Mouse (Mus musculus): ENCODE measurements around the gene Zdhhc11. TPM values are rescaled to one million over a fixed set of nuclear protein-coding genes. Genes with fewer than 3 reads are reported as not detected.

The Zdhhc11 gene
- not detected in 2 replicates for total RNA-seq (2012; rRNA removed)

DNA sequence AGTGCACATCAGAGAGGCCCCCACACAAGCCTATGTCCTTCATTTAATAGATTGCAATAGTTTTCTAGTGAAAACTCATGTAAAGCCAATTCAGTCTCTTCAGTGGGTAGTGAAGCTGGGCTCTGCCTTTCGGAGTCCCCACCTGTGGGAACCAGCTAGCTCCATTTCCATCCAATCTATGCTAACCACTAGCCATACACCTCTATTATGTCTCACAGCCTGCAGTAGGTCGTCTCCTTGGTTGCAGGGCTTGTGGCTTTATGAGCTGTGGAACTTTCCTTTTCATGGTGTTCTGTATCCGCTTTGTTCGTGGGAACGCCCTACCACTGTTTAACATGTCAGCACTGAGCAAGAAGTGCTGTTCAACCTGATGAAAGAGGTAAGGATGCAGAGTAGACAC, at the start of gene Zdhhc11:
TSS of gene Zdhhc11 (plus strand) at position 301 of the 400 bp plus-strand sequence.
- H3K4me3 ChIP-seq (ENCODE audit: insufficient read depth in 1 of 2, low read depth in 1 of 2, low read length in 2 of 2, poor library complexity in 1 of 2, severe bottlenecking in 1 of 2): no peak within 1 kb of the TSS
- DNase-seq (ENCODE audit: low read depth, low spot score): no peak
- in situ Hi-C loops (cut with MboI; ENCODE audit: low sequenced_read_pairs in 2 of 2, unreplicated experiment in 2 of 2): no loop called here
- no peak within 1 kb of the TSS for H3K9ac ChIP-seq (ENCODE audit: insufficient read depth, low read depth, low read length, poor library complexity, severe bottlenecking)
- H3K36me3 ChIP-seq (ENCODE audit: control insufficient read depth, insufficient read depth, low read length, poor library complexity, severe bottlenecking): peaks cover 5% of the 10 kb centered on the region; the same call in 1 of the 2 replicates
- H3K9me3 ChIP-seq (ENCODE audit: control insufficient read depth, insufficient read depth, low read depth, low read length): no peaks in the 10 kb centered on the region
- no peaks in the 10 kb centered on the region for H3K4me1 ChIP-seq (ENCODE audit: control insufficient read depth in 2 of 2, insufficient read depth in 2 of 2, low read length in 2 of 2, poor library complexity in 1 of 2)
- TF ChIP-seq ZNF384 (IDR thresholded peaks at IDR 0.05; ENCODE audit: low read depth, low read length) (no peak), CHD2 (IDR thresholded peaks at IDR 0.05; ENCODE audit: low read depth, low read length) (no peak), HCFC1 (IDR thresholded peaks at IDR 0.05; ENCODE audit: borderline replicate concordance, insufficient read depth, low read length) (no peak), MAFK (IDR thresholded peaks at IDR 0.05; ENCODE audit: insufficient read depth, low read depth, low read length) (no peak), ZC3H11A (IDR thresholded peaks at IDR 0.05; ENCODE audit: borderline replicate concordance, low read depth, low read length) (no peak)
- no peak within 1 kb of the TSS for H3K27ac ChIP-seq (ENCODE audit: insufficient read depth, low read depth, low read length, poor library complexity, severe bottlenecking)

DNA sequence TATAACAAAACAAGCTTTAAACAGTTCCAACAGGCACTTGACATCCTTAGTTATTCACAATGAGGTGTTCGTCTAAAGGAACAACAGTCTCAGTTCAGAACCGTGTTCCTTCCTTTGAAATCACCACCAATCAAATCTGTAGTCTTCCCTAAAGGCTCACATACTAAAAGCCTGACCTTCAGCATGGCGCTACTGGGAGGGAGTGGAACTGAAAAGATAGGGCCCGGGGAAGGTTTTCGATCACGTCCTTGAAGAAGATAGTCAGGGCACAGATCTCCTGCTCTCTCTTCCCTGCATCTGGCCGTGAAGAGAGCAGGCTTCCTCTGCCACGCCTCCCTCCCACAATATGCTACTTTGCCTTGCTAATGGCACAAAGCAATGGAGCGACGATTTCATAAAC, 31.4 kb upstream of the Zdhhc11 start:
- Histone ChIP-seq H3K4me1 (ENCODE audit: control insufficient read depth in 2 of 2, insufficient read depth in 2 of 2, low read length in 2 of 2, poor library complexity in 1 of 2) (peaks cover 0 to 3% of the 10 kb centered on the region in 2 experiments; a peak in 1 of 4 replicates), H3K4me3 (ENCODE audit: insufficient read depth in 1 of 2, low read depth in 1 of 2, low read length in 2 of 2, poor library complexity in 1 of 2, severe bottlenecking in 1 of 2) (no peak overlapping the region), H3K27ac (ENCODE audit: insufficient read depth, low read depth, low read length, poor library complexity, severe bottlenecking) (no peak overlapping the region), H3K9me3 (ENCODE audit: control insufficient read depth, insufficient read depth, low read depth, low read length) (no peaks in the 10 kb centered on the region), H3K36me3 (ENCODE audit: control insufficient read depth, insufficient read depth, low read length, poor library complexity, severe bottlenecking) (peaks cover 30% of the 10 kb centered on the region), H3K9ac (ENCODE audit: insufficient read depth, low read depth, low read length, poor library complexity, severe bottlenecking) (no peak overlapping the region)
- no peak for TF ChIP-seq CHD2 (IDR thresholded peaks at IDR 0.05; ENCODE audit: low read depth, low read length)
- TF ChIP-seq ZNF384 (IDR thresholded peaks at IDR 0.05; ENCODE audit: low read depth, low read length): no peak
- no peak for TF ChIP-seq MAFK (IDR thresholded peaks at IDR 0.05; ENCODE audit: insufficient read depth, low read depth, low read length)
- no peak for TF ChIP-seq HCFC1 (IDR thresholded peaks at IDR 0.05; ENCODE audit: borderline replicate concordance, insufficient read depth, low read length)
- DNase-seq (ENCODE audit: low read depth, low spot score): no peak
- in situ Hi-C loops (cut with MboI; ENCODE audit: low sequenced_read_pairs in 2 of 2, unreplicated experiment in 2 of 2): no loop called here

DNA sequence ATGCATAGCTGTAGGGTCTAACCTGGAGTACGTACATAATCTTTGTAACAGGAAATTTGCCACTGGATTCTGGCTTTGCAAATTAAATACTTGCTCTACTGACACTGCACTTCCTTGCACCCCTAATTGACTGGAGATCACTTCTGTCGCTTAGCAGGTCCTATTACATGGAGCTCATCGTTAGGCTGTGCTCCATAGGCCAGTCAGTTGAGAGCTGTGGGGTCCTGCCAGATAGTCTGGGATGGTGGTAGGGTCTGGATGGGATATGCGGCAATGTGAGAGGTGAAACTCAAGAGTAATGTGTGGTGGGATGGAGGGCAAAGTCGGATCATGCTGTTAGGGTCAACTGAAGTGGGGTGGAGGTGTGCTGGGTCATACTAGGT, 26.7 kb upstream of the Zdhhc11 start:
- Histone ChIP-seq H3K9me3 (ENCODE audit: control insufficient read depth, insufficient read depth, low read depth, low read length) (no peaks in the 10 kb centered on the region), H3K9ac (ENCODE audit: insufficient read depth, low read depth, low read length, poor library complexity, severe bottlenecking) (peak overlapping the region; percentile 93), H3K36me3 (ENCODE audit: control insufficient read depth, insufficient read depth, low read length, poor library complexity, severe bottlenecking) (peaks cover 12% of the 10 kb centered on the region), H3K27ac (ENCODE audit: insufficient read depth, low read depth, low read length, poor library complexity, severe bottlenecking) (peak overlapping the region; percentile 42), H3K4me3 (ENCODE audit: insufficient read depth in 1 of 2, low read depth in 1 of 2, low read length in 2 of 2, poor library complexity in 1 of 2, severe bottlenecking in 1 of 2) (peak overlapping the region; percentile 76 to 100), H3K4me1 (ENCODE audit: control insufficient read depth in 2 of 2, insufficient read depth in 2 of 2, low read length in 2 of 2, poor library complexity in 1 of 2) (peaks cover 0 to 10% of the 10 kb centered on the region in 2 experiments; a peak in 2 of 4 replicates)
- no peak for DNase-seq (ENCODE audit: low read depth, low spot score)
- TF ChIP-seq HCFC1 (IDR thresholded peaks at IDR 0.05; ENCODE audit: borderline replicate concordance, insufficient read depth, low read length) (no peak), ZNF384 (IDR thresholded peaks at IDR 0.05; ENCODE audit: low read depth, low read length) (no peak), CHD2 (IDR thresholded peaks at IDR 0.05; ENCODE audit: low read depth, low read length) (no peak), ZC3H11A (IDR thresholded peaks at IDR 0.05; ENCODE audit: borderline replicate concordance, low read depth, low read length) (no peak), MAFK (IDR thresholded peaks at IDR 0.05; ENCODE audit: insufficient read depth, low read depth, low read length) (no peak)
- in situ Hi-C loops (cut with MboI; ENCODE audit: low sequenced_read_pairs in 2 of 2, unreplicated experiment in 2 of 2): no loop called here

DNA sequence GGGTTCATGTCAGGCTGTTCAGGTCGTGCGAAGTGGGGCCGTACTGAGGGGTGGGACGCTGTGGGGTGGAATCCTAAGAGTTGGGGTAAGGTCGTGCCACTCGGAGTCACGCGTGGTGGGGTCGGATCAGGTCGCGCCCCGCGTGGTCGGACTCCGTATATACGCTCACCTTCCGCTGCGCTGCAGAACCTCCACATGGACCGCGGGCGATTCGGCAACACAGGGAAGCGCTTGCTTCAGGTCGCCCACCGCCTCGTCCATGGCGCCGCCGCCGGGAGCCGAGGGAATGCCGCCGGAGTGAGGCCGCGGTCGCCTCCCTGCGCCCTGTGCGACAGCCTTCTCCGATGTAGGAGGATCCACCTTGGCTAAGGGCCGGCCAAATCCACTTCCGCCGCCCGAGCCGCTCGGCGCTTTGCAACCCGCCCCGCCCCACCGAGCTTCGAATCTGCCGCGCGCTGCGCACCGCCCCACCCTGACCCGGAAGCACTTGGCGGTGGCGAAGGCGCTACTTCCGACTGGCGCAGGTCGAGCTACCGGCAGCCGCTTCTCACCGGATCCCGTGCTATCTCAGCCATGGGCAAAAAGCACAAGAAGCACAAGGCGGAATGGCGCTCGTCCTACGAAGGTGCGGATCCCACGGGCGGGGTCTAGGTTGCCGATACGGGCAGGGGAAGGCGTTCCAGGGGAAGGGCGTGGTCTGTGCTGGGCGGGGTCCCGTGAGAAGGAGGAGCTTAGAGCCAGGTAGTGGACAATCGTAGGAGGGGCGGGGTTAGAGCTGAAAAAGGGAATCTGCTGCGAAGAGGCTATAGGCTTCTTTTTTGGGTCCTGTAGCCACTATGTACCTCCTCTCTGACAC, 26.1 kb upstream of the Zdhhc11 start, which contains the start of the genes Trip13 and Brd9:
TSS of gene Trip13 (minus strand) at position 464 of the 856 bp plus-strand sequence.
TSS of gene Brd9 (plus strand) at position 491 of the 856 bp plus-strand sequence.
- in situ Hi-C loops (cut with MboI; ENCODE audit: low sequenced_read_pairs in 2 of 2, unreplicated experiment in 2 of 2): no loop called here
- Histone ChIP-seq H3K9me3 (ENCODE audit: control insufficient read depth, insufficient read depth, low read depth, low read length) (no peaks in the 10 kb centered on the region), H3K4me1 (ENCODE audit: control insufficient read depth in 2 of 2, insufficient read depth in 2 of 2, low read length in 2 of 2, poor library complexity in 1 of 2) (peaks cover 0 to 10% of the 10 kb centered on the region in 2 experiments; a peak in 2 of 4 replicates), H3K4me3 (ENCODE audit: insufficient read depth in 1 of 2, low read depth in 1 of 2, low read length in 2 of 2, poor library complexity in 1 of 2, severe bottlenecking in 1 of 2) (peak within 1 kb of the TSS; percentile 76 to 100), H3K36me3 (ENCODE audit: control insufficient read depth, insufficient read depth, low read length, poor library complexity, severe bottlenecking) (peaks cover 15% of the 10 kb centered on the region), H3K27ac (ENCODE audit: insufficient read depth, low read depth, low read length, poor library complexity, severe bottlenecking) (peak within 1 kb of the TSS; percentile 80), H3K9ac (ENCODE audit: insufficient read depth, low read depth, low read length, poor library complexity, severe bottlenecking) (peak within 1 kb of the TSS; percentile 93)
- peak; percentile 77 for DNase-seq (ENCODE audit: low read depth, low spot score)
- TF ChIP-seq ZC3H11A (IDR thresholded peaks at IDR 0.05; ENCODE audit: borderline replicate concordance, low read depth, low read length) (no peak), HCFC1 (IDR thresholded peaks at IDR 0.05; ENCODE audit: borderline replicate concordance, insufficient read depth, low read length) (0 out of 2 replicates have a peak, but pooled peaks have one; percentile 66), CHD2 (IDR thresholded peaks at IDR 0.05; ENCODE audit: low read depth, low read length) (peak; percentile 64)

Data from ES-E14 (cell line).